ENCODE assay signal across 11 mouse cellular contexts in genomic region chr2:64074602-64075389, GRCm38 (mm10). TPM values are rescaled to one million over a fixed set of nuclear protein-coding genes. Genes with fewer than 3 reads are reported as not detected.
A peak's percentile ranks its signal among the peaks of the same experiment; 100 is the strongest.
DNase-seq lines count a peak whose midpoint lies in the region; ATAC-seq and TF ChIP-seq lines count a peak whose summit lies in the region.
"Had no signal": no experiment of that assay in that cellular context is flagged by ENCODE, and none has a peak within 500 bp of the region (broad histone marks: within the 10 kb centered on the region; RNA-seq: fewer than 3 reads in every experiment).

No protein-coding gene starts in this region.

- peak overlapping the region; percentile 56 for H3K4me2 ChIP-seq in heart, embryonic 15.5 days
- H3K4me2 ChIP-seq in midbrain, embryonic 14.5 days (ENCODE audit: low read length), result peak overlapping the region; percentile 45

- H3K4me3 ChIP-seq in heart, embryonic 15.5 days, result no peak overlapping the region
- H3K4me3 ChIP-seq in midbrain, embryonic 14.5 days (replicated peaks; ENCODE audit: low read depth, low read length), result no peak overlapping the region
- H3K4me3 ChIP-seq in layer of hippocampus, adult 2 months, result no peak overlapping the region

- 0 out of 2 replicates have a peak overlapping the region, but pooled peaks have one; percentile 12 for H3K27ac ChIP-seq in heart, embryonic 15.5 days
- H3K27ac ChIP-seq in midbrain, embryonic 14.5 days (replicated peaks; ENCODE audit: low read depth, low read length), result no peak overlapping the region; the same call in 1 of the 2 replicates
- no peak overlapping the region for H3K27ac ChIP-seq in layer of hippocampus, adult 2 months

- no peak for TF ChIP-seq CTCF in layer of hippocampus, adult 2 months (conservative IDR thresholded peaks at IDR 0.05)

- no peak for DNase-seq in heart, adult 8-10 months (ENCODE audit: low spot score)
- peak; percentile 70 for DNase-seq in embryo, embryonic 10.5 days (ENCODE audit: low spot score)
- peak; percentile 56 for DNase-seq in forelimb bud, embryonic 11.5 days (ENCODE audit: low read depth, low spot score)
- peak; percentile 45 for DNase-seq in midbrain, embryonic 14.5 days
- no peak for DNase-seq in urinary bladder, adult 18-20 months (ENCODE audit: low spot score in 2 of 2)
- DNase-seq in layer of hippocampus, adult 2 months (ENCODE audit: low spot score in 2 of 2), result no peak
- DNase-seq: adrenal gland, adult 8-10 months; kidney, postnatal 25 days; lung, postnatal 4 days had no signal

- no peak overlapping the region for H3K9ac ChIP-seq in heart, embryonic 15.5 days
- no peak overlapping the region for H3K9ac ChIP-seq in midbrain, embryonic 14.5 days (replicated peaks; ENCODE audit: low read length)

- no peaks in the 10 kb centered on the region for H3K9me3 ChIP-seq in heart, embryonic 15.5 days (replicated peaks)
- no peaks in the 10 kb centered on the region for H3K9me3 ChIP-seq in midbrain, embryonic 14.5 days (ENCODE audit: control insufficient read depth, low read length)

- H3K27me3 ChIP-seq in heart, embryonic 15.5 days, result no peaks in the 10 kb centered on the region
- H3K27me3 ChIP-seq in midbrain, embryonic 14.5 days (ENCODE audit: control insufficient read depth, insufficient read depth, low read length), result no peaks in the 10 kb centered on the region

- no peaks in the 10 kb centered on the region for H3K36me3 ChIP-seq in heart, embryonic 15.5 days
- H3K36me3 ChIP-seq in midbrain, embryonic 14.5 days (ENCODE audit: control insufficient read depth, insufficient read depth, low read length), result no peaks in the 10 kb centered on the region

- peaks cover 33% of the 10 kb centered on the region for H3K4me1 ChIP-seq in heart, embryonic 15.5 days (replicated peaks)
- H3K4me1 ChIP-seq in midbrain, embryonic 14.5 days (ENCODE audit: control insufficient read depth, insufficient read depth, low read length), result peaks cover 45% of the 10 kb centered on the region

- no peak for ATAC-seq in heart, embryonic 15.5 days (replicated peaks; ENCODE audit: insufficient number of reproducible peaks, insufficient read depth, low FRiP score, low read depth)
- ATAC-seq in midbrain, embryonic 14.5 days (ENCODE audit: low FRiP score, low TSS enrichment), result no peak; the same call in 1 of the 2 replicates
- no peak for ATAC-seq in megakaryocyte-erythroid progenitor cell, adult 5-6 weeks (replicated peaks; ENCODE audit: low FRiP score, low TSS enrichment, poor library complexity, severe bottlenecking)

- 41% methylated on average over 17 of the region's 17 CpGs for WGBS in heart, embryonic 15.5 days
- WGBS in midbrain, embryonic 14.5 days, result 36% methylated on average over 17 of the region's 17 CpGs

RNA-seq across cellular contexts. Expression of gene Fign, which starts 23.0 kb away (rescaled TPM):
- 7.2 and 8.1 TPM in 2 replicates for polyA plus RNA-seq in heart, embryonic 15.5 days (2015; fragmentation: Nextera tagmentation; extraction: Ambion mirVana)
- 10 to 100 TPM; 10.5 to 17.1 (median 14.3) TPM for total RNA-seq in heart, adult 8-10 months (2022)
- 19.7 and 21.2 TPM in 2 replicates for polyA plus RNA-seq in midbrain, embryonic 14.5 days (2014; fragmentation: Nextera tagmentation; extraction: Ambion mirVana)
- total RNA-seq in layer of hippocampus, adult 2 months (2021), result 1 to 10 TPM; 1.2 to 1.4 TPM
- total RNA-seq in megakaryocyte-erythroid progenitor cell, adult 5-6 weeks (2014; fragmentation: Nextera tagmentation), result not detected in 2 replicates
- total RNA-seq in megakaryocyte-erythroid progenitor cell, adult 5-6 weeks (2017), result not detected in 2 replicates

Comparison
In these comparisons a context has a peak if more than half of its experiments do, and no peak if none do; other contexts are left out.
1. DNase-seq: peak in embryo, embryonic 10.5 days (single experiment), forelimb bud, embryonic 11.5 days (single experiment) and midbrain, embryonic 14.5 days (single experiment); none in heart, adult 8-10 months (single experiment), urinary bladder, adult 18-20 months (0 of 2) and layer of hippocampus, adult 2 months (0 of 2).
2. RNA of gene Fign, which starts 23.0 kb away (total RNA-seq): 10.5 to 17.1 TPM in heart, adult 8-10 months; 1.2 to 1.4 TPM in layer of hippocampus, adult 2 months and not detected in megakaryocyte-erythroid progenitor cell, adult 5-6 weeks; every median in the first group is over 4 times any median in the second.